Mouse (Mus musculus): ENCODE data around the gene Atr.
"Not testable (repeated sequence)": the region's sequence is repeated elsewhere in the genome, so short reads cannot be mapped to it uniquely, and the experiment has no call there.

The Atr gene

GRCm38 (mm10) chr9:95932855-95933254, 75.5 kb downstream of the Atr start:
- DNase-seq (ENCODE audit: low read depth in 1 of 2, low spot score in 2 of 2) = no peak

GRCm38 (mm10) chr9:95953658-95954057, 96.3 kb downstream of the Atr start:
- DNase-seq (ENCODE audit: low read depth in 1 of 2, low spot score in 2 of 2) = no peak

- DNase-seq (ENCODE audit: low read depth in 1 of 2, low spot score in 2 of 2) = no peak
These were observed 96.8 kb downstream of the Atr start for GRCm38 (mm10) chr9:95954226-95954584.

GRCm38 (mm10) chr9:95954585-95955461, 97.4 kb downstream of the Atr start, which contains the start of gene Xrn1:
TSS of gene Xrn1 (plus strand) at chr9:95954760.
- DNase-seq (ENCODE audit: low read depth in 1 of 2, low spot score in 2 of 2) = peak; percentile 73 to 86

- DNase-seq (ENCODE audit: low read depth in 1 of 2, low spot score in 2 of 2) = no peak
These were observed 100.2 kb downstream of the Atr start for GRCm38 (mm10) chr9:95957611-95958010.

GRCm38 (mm10) chr9:95958041-95958730, 100.8 kb downstream of the Atr start:
- no peak for DNase-seq (ENCODE audit: low read depth in 1 of 2, low spot score in 2 of 2)

- DNase-seq (ENCODE audit: low read depth in 1 of 2, low spot score in 2 of 2) = not testable (repeated sequence)
These were observed 101.3 kb downstream of the Atr start for GRCm38 (mm10) chr9:95958731-95959105.

- no peak for DNase-seq (ENCODE audit: low read depth in 1 of 2, low spot score in 2 of 2)
These were observed 101.8 kb downstream of the Atr start for GRCm38 (mm10) chr9:95959246-95959645.

GRCm38 (mm10) chr9:95959732-95960428, 102.5 kb downstream of the Atr start:
- DNase-seq (ENCODE audit: low read depth in 1 of 2, low spot score in 2 of 2) = no peak

GRCm38 (mm10) chr9:95961058-95961457, 103.7 kb downstream of the Atr start:
- DNase-seq (ENCODE audit: low read depth in 1 of 2, low spot score in 2 of 2) = no peak

GRCm38 (mm10) chr9:95964037-95964436, 106.6 kb downstream of the Atr start:
- DNase-seq (ENCODE audit: low read depth in 1 of 2, low spot score in 2 of 2) = no peak

- no peak for DNase-seq (ENCODE audit: low read depth in 1 of 2, low spot score in 2 of 2)
These were observed 120.9 kb downstream of the Atr start for GRCm38 (mm10) chr9:95978279-95978678.

GRCm38 (mm10) chr9:95979896-95980295, 122.5 kb downstream of the Atr start:
- DNase-seq (ENCODE audit: low read depth in 1 of 2, low spot score in 2 of 2) = no peak

GRCm38 (mm10) chr9:95992255-95992654, 134.9 kb downstream of the Atr start:
- no peak for DNase-seq (ENCODE audit: low read depth in 1 of 2, low spot score in 2 of 2)
